Mouse (Mus musculus) G1E-ER4 (cell line): ENCODE data around the gene Cd9. TPM values are rescaled to one million over a fixed set of nuclear protein-coding genes. Genes with fewer than 3 reads are reported as not detected.

Experiments used
- GATA1 ChIP-seq: IDR thresholded peaks from one replicate; pipeline ENCODE4 v1.8.0; 2012; ENCODE audit warnings: low read length, inconsistent platforms
- polyA plus RNA-seq: library from polyadenylated mRNA; stranded (reverse); fragments of >175 nt; gene quantifications from 2 replicates; pipeline ENCODE4 v1.2.3, GENCODE M21; 2012

The Cd9 gene
- polyA plus RNA-seq, 1 experiment: not detected

- no peak for TF ChIP-seq GATA1
Measured at GRCm38 (mm10) chr6:125469222-125469621, 25.4 kb downstream of the Cd9 start.

- TF ChIP-seq GATA1: no peak
Measured at GRCm38 (mm10) chr6:125468179-125468960, 26.2 kb downstream of the Cd9 start.

- no peak for TF ChIP-seq GATA1
Measured at GRCm38 (mm10) chr6:125467301-125467715, 27.3 kb downstream of the Cd9 start.

- no peak for TF ChIP-seq GATA1
Measured at GRCm38 (mm10) chr6:125462312-125462711, 32.3 kb downstream of the Cd9 start.

GRCm38 (mm10) chr6:125461788-125462187 lies 32.8 kb downstream of the Cd9 start:
- TF ChIP-seq GATA1: no peak

- no peak for TF ChIP-seq GATA1
Measured at GRCm38 (mm10) chr6:125461325-125461724, 33.3 kb downstream of the Cd9 start.

- TF ChIP-seq GATA1: no peak
Measured at GRCm38 (mm10) chr6:125460589-125460988, 34.0 kb downstream of the Cd9 start.

- no peak for TF ChIP-seq GATA1
Measured at GRCm38 (mm10) chr6:125459903-125460302, 34.7 kb downstream of the Cd9 start.

GRCm38 (mm10) chr6:125455806-125456520 lies 38.6 kb downstream of the Cd9 start:
- TF ChIP-seq GATA1: no peak

- TF ChIP-seq GATA1: no peak
Measured at GRCm38 (mm10) chr6:125454731-125455130, 39.9 kb downstream of the Cd9 start.

GRCm38 (mm10) chr6:125454299-125454698 lies 40.3 kb downstream of the Cd9 start:
- TF ChIP-seq GATA1: no peak

GRCm38 (mm10) chr6:125447660-125448059 lies 46.9 kb downstream of the Cd9 start:
- no peak for TF ChIP-seq GATA1

GRCm38 (mm10) chr6:125447205-125447604 lies 47.4 kb downstream of the Cd9 start:
- no peak for TF ChIP-seq GATA1

- TF ChIP-seq GATA1: no peak
Measured at GRCm38 (mm10) chr6:125445381-125445780, 49.2 kb downstream of the Cd9 start.

- no peak for TF ChIP-seq GATA1
Measured at GRCm38 (mm10) chr6:125442591-125442990, 52.0 kb downstream of the Cd9 start.

GRCm38 (mm10) chr6:125436753-125437152 lies 57.8 kb downstream of the Cd9 start:
- no peak for TF ChIP-seq GATA1
